Mouse (Mus musculus): ENCODE results near the gene Sptan1.

DNA sequence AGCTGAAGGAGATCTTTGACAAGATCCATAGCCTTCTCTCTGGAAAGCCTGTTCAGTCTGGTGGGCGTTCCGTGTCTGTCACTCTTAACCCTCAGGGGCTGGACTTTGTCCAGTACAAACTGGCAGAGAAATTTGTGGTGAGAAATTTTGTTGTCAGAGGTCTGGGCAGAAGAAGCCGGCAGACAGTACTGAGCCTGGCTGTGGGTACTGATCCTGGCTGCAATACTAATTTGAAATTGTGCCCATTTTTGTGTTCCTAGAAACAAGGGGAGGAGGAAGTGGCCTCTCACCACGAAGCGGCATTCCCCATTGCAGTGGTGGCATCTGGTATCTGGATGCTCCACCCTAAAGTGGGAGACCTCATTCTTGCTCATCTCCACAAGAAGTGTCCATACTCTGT, 16.5 kb upstream of the Sptan1 start:
- TF ChIP-seq CTCF (IDR thresholded peaks at IDR 0.05; ENCODE audit: control insufficient read depth, insufficient read depth, insufficient read length) (no peak), MYOG (IDR thresholded peaks at IDR 0.05; ENCODE audit: control insufficient read depth, extremely low read depth, insufficient read length) (no peak), CEBPB (IDR thresholded peaks at IDR 0.05; ENCODE audit: low read depth) (no peak)
